Mouse (Mus musculus) lung, postnatal 0 days (tissue): ENCODE measurements at regions not wholly inside any gene's neighbourhood (a gene's known extent, or its start where the extent isn't known, plus 50 kb on each side); places are given as distances from the start of the nearest gene placed in this dataset.

Experiments
- ATAC-seq: fragments of 200-750 bp; cut with Nextera tagmentation; 2 replicates; pipeline ENCODE4 v1.8.0; 2017; ENCODE audit warnings: moderate library complexity
- DNase-seq: peaks from one replicate; pipeline ENCODE4 v3.0.0-alpha.2; 2016; ENCODE audit warnings: low spot score
- H3K27ac ChIP-seq: fragments of 300-500 bp; sonication (generic); 2 replicates; pipeline ENCODE4 v1.5.1; 2014; ENCODE audit warnings: antibody characterized with exemption, mild to moderate bottlenecking, low read length, mixed read lengths
- H3K27me3 ChIP-seq: fragments of 300-500 bp; sonication (generic); replicated peaks from 2 replicates; pipeline ENCODE4 v1.6.1; 2014; ENCODE audit warnings: low read length, mixed read lengths; ENCODE audit not compliant: insufficient read depth
- H3K36me3 ChIP-seq: fragments of 300-500 bp; sonication (generic); 2 replicates; pipeline ENCODE4 v1.6.1; 2014; ENCODE audit warnings: low read length, mixed read lengths; ENCODE audit not compliant: insufficient read depth
- H3K4me1 ChIP-seq: fragments of 300-500 bp; sonication (generic); 2 replicates; pipeline ENCODE4 v1.6.1; 2014; ENCODE audit warnings: antibody characterized with exemption, low read depth, low read length, mixed read lengths; ENCODE audit not compliant: insufficient read depth
- H3K4me2 ChIP-seq: fragments of 300-500 bp; sonication (generic); replicated peaks from 2 replicates; pipeline ENCODE4 v1.6.1; 2014; ENCODE audit warnings: low read depth, mild to moderate bottlenecking, low read length, moderate library complexity, mixed read lengths
- H3K4me3 ChIP-seq: fragments of 300-500 bp; sonication (generic); 2 replicates; pipeline ENCODE4 v1.5.1; 2014; ENCODE audit warnings: low read depth, low read length
- H3K9ac ChIP-seq: fragments of 300-500 bp; sonication (generic); replicated peaks from 2 replicates; pipeline ENCODE4 v1.6.1; 2014; ENCODE audit warnings: low read depth, mild to moderate bottlenecking
- H3K9me3 ChIP-seq: fragments of 300-500 bp; sonication (generic); 2 replicates; pipeline ENCODE4 v1.6.1; 2016; ENCODE audit warnings: low read length, mixed read lengths
- CTCF ChIP-seq: IDR thresholded peaks from 2 replicates; pipeline ENCODE4 v1.5.1; 2016; ENCODE audit warnings: antibody characterized with exemption, mild to moderate bottlenecking
- EP300 ChIP-seq: IDR thresholded peaks from 2 replicates; pipeline ENCODE4 v1.6.1; 2016; ENCODE audit warnings: antibody characterized with exemption, mild to moderate bottlenecking, control low read depth
- WGBS: fragments of 180-500 bp; shearing (Covaris S2); extraction: QIAGEN DNeasy Blood & Tissue Kit; methylation state at CpG from one replicate; pipeline ENCODE4 v1.1.7; 2014; 5-methylcytosine and 5-hydroxymethylcytosine counted together

DNA sequence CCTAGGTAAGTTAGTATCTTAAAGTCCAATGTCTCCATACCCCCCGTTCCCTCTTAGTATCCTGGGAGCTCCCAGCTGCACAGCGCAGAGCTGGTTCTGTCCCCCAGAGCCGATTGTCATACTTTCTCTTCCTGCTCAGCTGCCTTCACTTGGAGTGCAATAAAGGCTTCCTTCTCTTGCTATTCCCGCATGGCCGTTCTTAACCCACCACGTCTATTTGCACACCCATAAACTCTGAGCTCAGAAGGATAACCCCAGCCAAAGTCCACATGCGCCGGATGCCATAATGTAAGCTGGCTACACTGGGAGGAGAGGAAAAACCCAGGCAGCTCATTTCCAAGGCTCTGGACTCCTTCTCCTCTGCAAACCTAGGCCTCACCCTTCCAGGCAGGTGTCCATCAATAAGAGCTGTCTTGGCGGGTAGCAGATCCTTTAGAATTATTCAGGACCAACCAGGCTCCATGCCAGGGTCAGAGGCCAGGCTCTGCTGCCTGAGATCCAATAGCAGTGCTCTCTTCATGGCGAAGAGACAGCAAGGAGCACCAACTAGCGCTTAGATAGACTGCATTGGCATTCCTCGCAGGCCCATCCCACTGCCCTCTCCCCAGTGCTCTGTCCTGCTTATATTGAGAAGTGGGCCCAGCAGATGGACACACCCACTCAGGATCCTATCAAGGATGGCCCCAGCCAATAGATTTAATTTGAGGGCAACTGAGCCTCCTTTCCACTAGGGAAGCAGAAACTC lies 204.4 kb downstream of the Gm45692 start:
- ATAC-seq (no peak), DNase-seq (no peak)
- Histone ChIP-seq H3K4me3 (no peak overlapping the region), H3K4me2 (no peak overlapping the region), H3K27me3 (no peaks in the 10 kb centered on the region), H3K9me3 (no peaks in the 10 kb centered on the region), H3K27ac (no peak overlapping the region), H3K4me1 (no peaks in the 10 kb centered on the region), H3K9ac (no peak overlapping the region), H3K36me3 (no peaks in the 10 kb centered on the region)
- TF ChIP-seq EP300 (no peak), CTCF (no peak)
- 90% methylated on average over 12 of the region's 12 CpGs for WGBS

DNA sequence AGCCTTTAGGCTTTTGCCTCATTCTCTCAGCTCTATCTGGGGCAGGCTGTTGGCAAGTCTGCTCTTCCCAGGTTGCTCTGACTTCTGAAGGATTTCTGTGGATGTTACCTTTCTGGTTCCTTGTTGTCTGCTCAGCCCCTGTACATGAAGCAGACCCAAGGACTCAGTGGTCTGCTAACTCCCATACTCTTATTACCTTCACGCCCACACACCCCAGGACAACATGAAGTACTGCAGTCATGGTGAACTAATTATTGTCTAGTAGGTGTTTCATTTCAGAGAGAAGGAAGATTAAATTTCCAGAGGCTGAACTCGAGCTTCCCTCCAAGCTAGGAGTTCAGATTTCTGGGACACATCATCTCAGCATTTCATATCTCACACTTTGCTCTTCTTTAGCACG lies 205.3 kb downstream of the Gm45692 start:
- Histone ChIP-seq H3K4me1 (no peaks in the 10 kb centered on the region), H3K4me2 (no peak overlapping the region), H3K4me3 (no peak overlapping the region), H3K9me3 (no peaks in the 10 kb centered on the region), H3K27me3 (no peaks in the 10 kb centered on the region), H3K9ac (no peak overlapping the region), H3K36me3 (no peaks in the 10 kb centered on the region), H3K27ac (no peak overlapping the region)
- TF ChIP-seq EP300, result no peak
- no peak for DNase-seq
- WGBS, result 66% methylated on average over 3 of the region's 3 CpGs
- ATAC-seq, result no peak

DNA sequence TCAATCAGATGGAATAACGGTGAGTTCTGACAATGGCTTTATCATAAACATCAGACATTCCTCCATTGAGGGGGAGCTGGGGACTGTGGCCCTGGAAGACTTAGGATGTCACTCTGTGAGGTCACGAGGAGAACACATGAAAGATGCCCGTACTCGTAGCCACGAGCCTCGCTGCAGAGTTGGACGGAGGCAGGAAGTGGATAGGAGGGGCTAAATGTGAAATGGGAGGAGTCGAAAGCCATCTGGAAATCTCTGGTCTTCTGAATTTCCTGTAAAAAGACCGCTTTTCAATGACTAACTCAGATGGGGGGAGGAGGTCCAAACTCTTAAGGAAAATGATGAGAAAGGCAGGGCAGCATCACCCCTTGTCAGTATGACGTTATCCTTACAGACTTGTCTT lies 210.5 kb downstream of the Gm45692 start:
- Histone ChIP-seq H3K36me3 (no peaks in the 10 kb centered on the region), H3K9me3 (no peaks in the 10 kb centered on the region), H3K27me3 (no peaks in the 10 kb centered on the region), H3K9ac (no peak overlapping the region), H3K27ac (no peak overlapping the region), H3K4me3 (no peak overlapping the region), H3K4me2 (0 out of 2 replicates have a peak overlapping the region, but pooled peaks have one; percentile 19), H3K4me1 (no peaks in the 10 kb centered on the region)
- DNase-seq (peak; percentile 31), ATAC-seq (no peak)
- 32% methylated on average over 10 of the region's 10 CpGs for WGBS
- no peak for TF ChIP-seq EP300
- TF ChIP-seq CTCF, result no peak

DNA sequence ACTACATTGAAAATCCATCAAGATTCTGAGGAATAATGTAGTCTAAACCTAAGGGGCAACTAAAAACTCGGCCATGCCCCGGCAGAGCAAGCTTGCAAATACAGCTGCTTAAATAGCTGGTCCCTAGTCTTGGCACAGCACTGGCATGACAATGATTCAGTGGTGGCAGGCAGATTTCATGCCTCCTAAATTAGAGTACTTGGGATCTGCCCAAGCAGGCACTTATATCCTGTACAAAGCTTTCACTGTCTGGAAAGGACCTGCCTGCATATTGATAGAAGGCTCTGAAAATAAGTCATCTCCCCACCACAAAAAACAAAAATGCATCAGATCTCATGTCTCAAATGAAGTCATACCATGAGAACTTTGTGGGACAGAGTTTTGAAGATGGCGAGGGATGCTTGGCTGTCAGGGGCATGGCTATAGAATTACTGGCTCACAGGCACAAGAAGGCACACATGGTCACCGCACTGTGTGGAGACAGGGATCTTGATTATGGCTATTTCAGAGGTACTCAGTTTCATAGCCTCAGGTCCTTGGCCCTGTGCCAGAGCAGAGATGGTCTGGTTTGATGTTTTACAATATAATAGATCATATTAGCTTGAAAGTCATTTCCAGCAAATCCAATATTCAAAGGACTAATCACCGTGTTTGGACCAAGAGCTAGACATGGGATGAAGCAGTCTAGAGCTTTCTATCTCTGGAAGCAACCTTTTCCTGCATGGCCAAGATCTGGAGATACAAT lies 217.7 kb downstream of the Gm45692 start:
- 92% methylated on average over 5 of the region's 5 CpGs for WGBS
- ATAC-seq, result no peak
- Histone ChIP-seq H3K4me3 (no peak overlapping the region), H3K4me2 (no peak overlapping the region), H3K36me3 (no peaks in the 10 kb centered on the region), H3K9me3 (no peaks in the 10 kb centered on the region), H3K27me3 (no peaks in the 10 kb centered on the region), H3K27ac (no peak overlapping the region), H3K9ac (no peak overlapping the region), H3K4me1 (no peaks in the 10 kb centered on the region)
- DNase-seq, result no peak
- no peak for TF ChIP-seq CTCF
- TF ChIP-seq EP300, result no peak

DNA sequence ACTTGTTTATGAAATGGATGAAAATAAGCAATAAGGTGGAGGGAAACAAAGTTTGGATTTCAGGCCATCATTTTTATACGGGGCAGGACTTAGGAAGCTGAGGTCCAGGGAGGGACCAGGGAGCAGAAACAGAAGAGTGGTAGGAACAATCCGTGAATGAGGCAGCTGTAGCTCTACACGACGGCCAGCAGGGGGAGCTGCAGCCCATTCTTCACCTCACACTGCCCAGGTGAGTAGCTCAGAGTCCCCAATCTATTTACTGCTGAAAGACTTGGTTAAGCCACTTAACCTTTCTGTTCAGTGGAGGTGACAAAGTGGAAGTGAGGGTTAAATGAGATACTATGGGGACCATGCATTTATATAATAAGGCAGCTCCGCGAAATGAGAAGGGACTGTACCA lies 225.7 kb downstream of the Gm45692 start:
- Histone ChIP-seq H3K9ac (no peak overlapping the region), H3K36me3 (no peaks in the 10 kb centered on the region), H3K27me3 (no peaks in the 10 kb centered on the region), H3K27ac (no peak overlapping the region), H3K4me3 (no peak overlapping the region), H3K4me1 (no peaks in the 10 kb centered on the region), H3K9me3 (no peaks in the 10 kb centered on the region), H3K4me2 (no peak overlapping the region)
- ATAC-seq (peak; percentile 50; the same call in 1 of the 2 replicates), DNase-seq (peak; percentile 65)
- TF ChIP-seq EP300 (no peak), CTCF (peak; percentile 94)
- 30% methylated on average over 6 of the region's 6 CpGs for WGBS

DNA sequence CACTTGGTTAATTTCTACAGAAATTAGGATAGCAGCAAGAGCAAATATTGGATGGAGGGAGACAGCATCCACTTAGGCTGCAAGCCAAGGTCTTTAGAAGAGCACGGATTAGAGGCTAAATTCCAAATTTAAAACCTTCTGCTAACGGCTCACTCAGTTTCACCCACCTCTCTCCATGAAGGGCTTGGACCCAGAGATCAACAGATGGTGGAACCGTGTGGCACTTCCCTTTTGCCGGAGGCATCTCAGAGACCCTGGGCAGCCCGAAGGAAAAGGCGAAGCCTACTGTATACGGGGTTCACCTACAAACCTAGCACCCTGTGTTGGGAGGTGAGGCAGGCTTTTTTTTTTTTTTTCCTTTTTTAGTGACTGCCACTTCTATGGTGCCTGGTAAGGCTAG lies 229.9 kb downstream of the Gm45692 start:
- WGBS, result 77% methylated on average over 7 of the region's 7 CpGs
- H3K4me3 ChIP-seq, result no peak overlapping the region
- H3K9ac ChIP-seq, result no peak overlapping the region
- H3K27ac ChIP-seq, result no peak overlapping the region
- DNase-seq, result no peak
- ATAC-seq, result no peak
- H3K4me1 ChIP-seq, result no peaks in the 10 kb centered on the region
- H3K4me2 ChIP-seq, result no peak overlapping the region
- no peaks in the 10 kb centered on the region for H3K27me3 ChIP-seq
- H3K36me3 ChIP-seq, result no peaks in the 10 kb centered on the region
- no peaks in the 10 kb centered on the region for H3K9me3 ChIP-seq
- TF ChIP-seq EP300 (no peak), CTCF (no peak)
